Mouse (Mus musculus): ENCODE data around the gene Dpep2nb.
A peak's percentile ranks its signal among the peaks of the same experiment; 100 is the strongest.
"Not testable (repeated sequence)": the region's sequence is repeated elsewhere in the genome, so short reads cannot be mapped to it uniquely, and the experiment has no call there.

Gene Dpep2nb

GRCm38 (mm10) chr8:106005875-106006274, at the start of gene Dpep2nb:
TSS of gene Dpep2nb (minus strand) at chr8:106005975.
- DNase-seq (ENCODE audit: low read depth, low spot score) = no peak

GRCm38 (mm10) chr8:106055038-106055437, 49.3 kb upstream of the Dpep2nb start:
- peak; percentile 34 for DNase-seq (ENCODE audit: low read depth, low spot score)

- peak; percentile 91 for DNase-seq (ENCODE audit: low read depth, low spot score)
Measured at GRCm38 (mm10) chr8:106054190-106054811, 48.5 kb upstream of the Dpep2nb start.

- peak; percentile 74 for DNase-seq (ENCODE audit: low read depth, low spot score)
Measured at GRCm38 (mm10) chr8:106052510-106053089, 46.8 kb upstream of the Dpep2nb start.

- no peak for DNase-seq (ENCODE audit: low read depth, low spot score)
Measured at GRCm38 (mm10) chr8:106051068-106051467, 45.3 kb upstream of the Dpep2nb start.

GRCm38 (mm10) chr8:106049840-106050239, 44.1 kb upstream of the Dpep2nb start:
- no peak for DNase-seq (ENCODE audit: low read depth, low spot score)

- DNase-seq (ENCODE audit: low read depth, low spot score) = no peak
Measured at GRCm38 (mm10) chr8:106047854-106048630, 42.3 kb upstream of the Dpep2nb start.

GRCm38 (mm10) chr8:106046872-106047559, 41.2 kb upstream of the Dpep2nb start:
- DNase-seq (ENCODE audit: low read depth, low spot score) = no peak

GRCm38 (mm10) chr8:106044151-106044550, 38.4 kb upstream of the Dpep2nb start:
- no peak for DNase-seq (ENCODE audit: low read depth, low spot score)

- no peak for DNase-seq (ENCODE audit: low read depth, low spot score)
Measured at GRCm38 (mm10) chr8:106043055-106043454, 37.3 kb upstream of the Dpep2nb start.

GRCm38 (mm10) chr8:106040218-106040617, 34.4 kb upstream of the Dpep2nb start:
- DNase-seq (ENCODE audit: low read depth, low spot score) = no peak

GRCm38 (mm10) chr8:106039605-106040004, 33.8 kb upstream of the Dpep2nb start:
- no peak for DNase-seq (ENCODE audit: low read depth, low spot score)

- DNase-seq (ENCODE audit: low read depth, low spot score) = no peak
Measured at GRCm38 (mm10) chr8:106038721-106039120, 32.9 kb upstream of the Dpep2nb start.

- peak; percentile 76 for DNase-seq (ENCODE audit: low read depth, low spot score)
Measured at GRCm38 (mm10) chr8:106022483-106022882, 16.7 kb upstream of the Dpep2nb start.

GRCm38 (mm10) chr8:106018039-106018438, 12.3 kb upstream of the Dpep2nb start:
- DNase-seq (ENCODE audit: low read depth, low spot score) = no peak

GRCm38 (mm10) chr8:106017130-106017529, 11.4 kb upstream of the Dpep2nb start:
- DNase-seq (ENCODE audit: low read depth, low spot score) = peak; percentile 72

GRCm38 (mm10) chr8:106016284-106016683, 10.5 kb upstream of the Dpep2nb start:
- no peak for DNase-seq (ENCODE audit: low read depth, low spot score)

GRCm38 (mm10) chr8:106012203-106012602, 6.4 kb upstream of the Dpep2nb start:
- DNase-seq (ENCODE audit: low read depth, low spot score) = not testable (repeated sequence)

- DNase-seq (ENCODE audit: low read depth, low spot score) = no peak
Measured at GRCm38 (mm10) chr8:106011643-106011986, 5.8 kb upstream of the Dpep2nb start, which contains the start of gene Ddx28. TSS of gene Ddx28 (minus strand) at chr8:106011882.

GRCm38 (mm10) chr8:106010748-106011642, 5.2 kb upstream of the Dpep2nb start:
- peak; percentile 93 for DNase-seq (ENCODE audit: low read depth, low spot score)

GRCm38 (mm10) chr8:106007891-106008290, 2.1 kb upstream of the Dpep2nb start:
- DNase-seq (ENCODE audit: low read depth, low spot score) = peak; percentile 26
